Mouse (Mus musculus) MEL (cell line): ENCODE data around the gene Ascc2. TPM values are rescaled to one million over a fixed set of nuclear protein-coding genes. Genes with fewer than 3 reads are reported as not detected.

Experiments used
- DNase-seq: peaks from one replicate; pipeline ENCODE4 v3.0.0; 2011; ENCODE audit warnings: low read depth, low spot score
- H3K27ac ChIP-seq: 2 replicates; pipeline ENCODE4 v1.5.1; 2012; ENCODE audit warnings: low read depth, mild to moderate bottlenecking, control low read depth, low read length, moderate library complexity; ENCODE audit not compliant: control insufficient read depth
- H3K27me3 ChIP-seq, 2 experiments: fragments of 150-350 bp in 1 of 2; sonication (generic) in 1 of 2; 2 replicates each; pipeline ENCODE4 v1.6.1; 2012; ENCODE audit warnings: low read length in 2 of 2, mild to moderate bottlenecking in 2 of 2, improper control_type of control experiment in 1 of 2, moderate library complexity in 1 of 2; ENCODE audit not compliant: insufficient read depth in 2 of 2, control insufficient read depth in 1 of 2
- H3K36me3 ChIP-seq, 2 experiments: 2 replicates each; pipeline ENCODE4 v1.6.1; 2012 to 2014; ENCODE audit warnings: low read length in 2 of 2, improper control_type of control experiment in 1 of 2, inconsistent platforms in 1 of 2, mild to moderate bottlenecking in 1 of 2; ENCODE audit not compliant: insufficient read depth in 2 of 2, control insufficient read depth in 1 of 2
- H3K4me1 ChIP-seq, 2 experiments: fragments of 150-350 bp in 1 of 2; sonication (generic) in 1 of 2; 2 replicates each; pipeline ENCODE4 v1.6.1; 2012; ENCODE audit warnings: low read length in 2 of 2, improper control_type of control experiment in 1 of 2, mild to moderate bottlenecking in 1 of 2; ENCODE audit not compliant: insufficient read depth in 2 of 2, control insufficient read depth in 1 of 2
- H3K4me3 ChIP-seq, 2 experiments: fragments of 150-350 bp in 1 of 2; sonication (generic) in 1 of 2; 2 replicates each; pipeline ENCODE4 v1.5.1; 2012; ENCODE audit warnings: low read depth in 2 of 2, low read length in 2 of 2, mild to moderate bottlenecking in 2 of 2, moderate library complexity in 2 of 2, control low read depth in 1 of 2, improper control_type of control experiment in 1 of 2; ENCODE audit not compliant: control insufficient read depth in 1 of 2, insufficient read depth in 1 of 2
- H3K79me2 ChIP-seq: 2 replicates; pipeline ENCODE4 v1.6.1; 2012; ENCODE audit warnings: mild to moderate bottlenecking, low read length, moderate library complexity; ENCODE audit not compliant: control insufficient read depth, poor library complexity, insufficient read depth
- H3K9ac ChIP-seq: 2 replicates; pipeline ENCODE4 v1.6.1; 2012; ENCODE audit warnings: low read depth, mild to moderate bottlenecking, control low read depth, low read length, moderate library complexity; ENCODE audit not compliant: control insufficient read depth, poor library complexity, severe bottlenecking
- H3K9me3 ChIP-seq: fragments of 150-350 bp; sonication (generic); replicated peaks from 2 replicates; pipeline ENCODE4 v1.6.1; 2012; ENCODE audit warnings: mild to moderate bottlenecking, low read length, improper control_type of control experiment, moderate library complexity; ENCODE audit not compliant: insufficient read depth
- BHLHE40 ChIP-seq: IDR thresholded peaks from 2 replicates; pipeline ENCODE4 v1.6.1; 2012; ENCODE audit warnings: low read depth, mild to moderate bottlenecking, inconsistent platforms, low read length, improper control_type of control experiment, borderline replicate concordance
- EP300 ChIP-seq, 2 experiments: IDR thresholded peaks; 2 replicates each; pipeline ENCODE4 v1.6.1; 2011; ENCODE audit warnings: improper control_type of control experiment in 2 of 2, low read length in 2 of 2, low read depth in 1 of 2, mild to moderate bottlenecking in 1 of 2
- ETS1 ChIP-seq: IDR thresholded peaks from 2 replicates; pipeline ENCODE4 v1.6.1; 2012; ENCODE audit warnings: low read depth, mild to moderate bottlenecking, inconsistent platforms, low read length, improper control_type of control experiment, moderate library complexity
- GABPA ChIP-seq: IDR thresholded peaks from 2 replicates; pipeline ENCODE4 v1.6.1; 2012; ENCODE audit warnings: low read depth, mild to moderate bottlenecking, inconsistent platforms, low read length, improper control_type of control experiment, moderate library complexity
- JUND ChIP-seq: IDR thresholded peaks from 2 replicates; pipeline ENCODE4 v1.6.1; 2011; ENCODE audit warnings: low read depth, mild to moderate bottlenecking, improper control_type of control experiment, low read length
- KAT2A ChIP-seq: conservative IDR thresholded peaks from 2 replicates; pipeline ENCODE4 v1.6.1; 2012; ENCODE audit warnings: low read depth, low read length, improper control_type of control experiment, inconsistent platforms
- MAFK ChIP-seq: IDR thresholded peaks from 2 replicates; pipeline ENCODE4 v1.6.1; 2011; ENCODE audit warnings: low read depth, mild to moderate bottlenecking, low read length, improper control_type of control experiment, borderline replicate concordance
- POLR2A ChIP-seq, 2 experiments: IDR thresholded peaks; 2 replicates each; pipeline ENCODE4 v1.6.1; 2011 to 2012; ENCODE audit warnings: low read length in 2 of 2, mild to moderate bottlenecking in 2 of 2, control low read depth in 1 of 2, improper control_type of control experiment in 1 of 2, low read depth in 1 of 2, moderate library complexity in 1 of 2; ENCODE audit not compliant: control insufficient read depth in 1 of 2, insufficient read depth in 1 of 2, poor library complexity in 1 of 2
- TCF12 ChIP-seq: IDR thresholded peaks from 2 replicates; pipeline ENCODE4 v1.6.1; 2014; ENCODE audit warnings: low read depth, mild to moderate bottlenecking, inconsistent platforms, low read length, improper control_type of control experiment, moderate library complexity
- ZC3H11A ChIP-seq: IDR thresholded peaks from 2 replicates; pipeline ENCODE4 v1.6.1; 2012; ENCODE audit warnings: low read depth, mild to moderate bottlenecking, inconsistent platforms, low read length, improper control_type of control experiment
- polyA plus RNA-seq, 2 experiments: library from polyadenylated mRNA; stranded (reverse) in 1 of 2; unstranded in 1 of 2; fragments of >175 nt in 1 of 2; fragments of >200 nt in 1 of 2; gene quantifications; 2 replicates each; pipeline versions ENCODE4 v1.2.1 to v1.2.4; 2012; ENCODE audit warnings: low replicate concordance in 2 of 2, low read depth in 1 of 2; ENCODE audit not compliant: insufficient read length in 2 of 2, insufficient read depth in 1 of 2, missing spikeins in 1 of 2
- total RNA-seq: library from RNA; depleted of rRNA; stranded (reverse); fragments of 300-350 nt; gene quantifications from 2 replicates; pipeline ENCODE4 v1.2.3, GENCODE M21; 2012

The Ascc2 gene
- total and polyA plus RNA-seq, 3 experiments = 27.5 to 98.2 (median 43.5) TPM

DNA sequence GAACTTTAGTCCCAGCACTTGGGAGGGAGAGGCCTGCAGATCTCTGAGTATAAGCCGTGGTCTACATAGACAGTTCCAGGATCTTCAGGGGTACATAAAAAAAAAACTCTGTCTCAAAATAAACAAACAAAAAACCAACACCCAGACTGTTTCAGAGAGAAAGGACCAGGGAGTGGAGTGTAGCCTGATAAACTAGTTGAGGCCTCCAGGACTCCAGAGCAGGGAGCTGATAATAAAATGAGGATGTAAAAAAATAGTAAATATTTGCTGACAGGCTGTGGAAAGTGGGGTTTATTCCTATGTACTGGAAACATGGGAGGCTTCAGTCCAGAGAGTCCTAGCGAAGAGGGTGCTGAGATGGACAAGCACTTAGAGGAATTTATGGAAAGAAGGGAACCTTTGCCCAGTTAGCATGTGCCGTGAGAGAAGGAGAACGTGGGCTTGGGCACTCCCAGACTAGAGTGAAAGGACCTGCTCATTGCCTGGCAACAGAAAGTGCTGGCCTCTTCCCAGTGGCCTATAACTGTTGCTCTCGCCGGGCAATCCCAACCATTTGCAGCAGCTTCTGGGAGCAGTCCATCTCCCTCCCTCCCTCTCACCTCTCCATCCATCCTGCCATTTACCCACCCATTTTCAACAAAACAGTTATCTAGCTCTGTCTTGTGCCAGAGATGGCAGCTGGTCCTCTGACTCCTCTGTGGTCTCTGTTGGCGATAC is 22.9 kb downstream of the Ascc2 start (continued):
- TF ChIP-seq TCF12 = 0 out of 2 replicates have a peak, but pooled peaks have one; percentile 45
- TF ChIP-seq ZC3H11A = no peak

- H3K4me3 ChIP-seq = no peak overlapping the region
- peak overlapping the region; percentile 26; the same call in 1 of the 2 replicates for H3K27ac ChIP-seq
- H3K4me1 ChIP-seq = peaks cover 20 to 25% of the 10 kb centered on the region in 2 experiments
- peaks cover 10 to 29% of the 10 kb centered on the region in 2 experiments for H3K36me3 ChIP-seq
- no peaks in the 10 kb centered on the region for H3K9me3 ChIP-seq
- no peaks in the 10 kb centered on the region for H3K27me3 ChIP-seq
- DNase-seq = peak; percentile 68
- no peak for TF ChIP-seq BHLHE40
- 0 out of 2 replicates have a peak, but pooled peaks have one; percentile 12 for TF ChIP-seq TCF12
- peak; percentile 31; the same call in 1 of the 2 replicates for TF ChIP-seq MAFK
- TF ChIP-seq GABPA = peak; percentile 80; the same call in 1 of the 2 replicates
- no peak for TF ChIP-seq KAT2A
- TF ChIP-seq ETS1 = peak; percentile 41; the same call in 1 of the 2 replicates
- no peak for TF ChIP-seq JUND
- 0 out of 4 replicates have a peak, but pooled peaks of 1 of the 2 experiments have one; percentile 23 for TF ChIP-seq EP300 (IDR thresholded peaks at IDR 0.05; ENCODE audit: low read depth in 1 of 2, low read length in 2 of 2)
- TF ChIP-seq, all 39 proteins: peak for 5
- Histone ChIP-seq H3K79me2 (no peaks in the 10 kb centered on the region), H3K9ac (no peak overlapping the region)
These were observed 23.8 kb downstream of the Ascc2 start for GRCm38 (mm10) chr11:4661324-4661723.

- no peak for DNase-seq
- H3K9ac ChIP-seq = no peak overlapping the region
- H3K4me1 ChIP-seq = peaks cover 20 to 25% of the 10 kb centered on the region in 2 experiments
- H3K36me3 ChIP-seq = peaks cover 10 to 29% of the 10 kb centered on the region in 2 experiments
- TF ChIP-seq MAFK (no peak), POLR2A (IDR thresholded peaks at IDR 0.05; ENCODE audit: control insufficient read depth in 1 of 2, insufficient read depth in 1 of 2, low read depth in 1 of 2, low read length in 2 of 2, poor library complexity in 1 of 2) (no peak)
- no peaks in the 10 kb centered on the region for H3K27me3 ChIP-seq
- peak overlapping the region; percentile 26; the same call in 1 of the 2 replicates for H3K27ac ChIP-seq
- no peak overlapping the region for H3K4me3 ChIP-seq
- H3K9me3 ChIP-seq = no peaks in the 10 kb centered on the region
- no peaks in the 10 kb centered on the region for H3K79me2 ChIP-seq
These were observed 24.4 kb downstream of the Ascc2 start for GRCm38 (mm10) chr11:4661871-4662495.
